ENCODE assay signal across 13 mouse cellular contexts in the genomic region with DNA sequence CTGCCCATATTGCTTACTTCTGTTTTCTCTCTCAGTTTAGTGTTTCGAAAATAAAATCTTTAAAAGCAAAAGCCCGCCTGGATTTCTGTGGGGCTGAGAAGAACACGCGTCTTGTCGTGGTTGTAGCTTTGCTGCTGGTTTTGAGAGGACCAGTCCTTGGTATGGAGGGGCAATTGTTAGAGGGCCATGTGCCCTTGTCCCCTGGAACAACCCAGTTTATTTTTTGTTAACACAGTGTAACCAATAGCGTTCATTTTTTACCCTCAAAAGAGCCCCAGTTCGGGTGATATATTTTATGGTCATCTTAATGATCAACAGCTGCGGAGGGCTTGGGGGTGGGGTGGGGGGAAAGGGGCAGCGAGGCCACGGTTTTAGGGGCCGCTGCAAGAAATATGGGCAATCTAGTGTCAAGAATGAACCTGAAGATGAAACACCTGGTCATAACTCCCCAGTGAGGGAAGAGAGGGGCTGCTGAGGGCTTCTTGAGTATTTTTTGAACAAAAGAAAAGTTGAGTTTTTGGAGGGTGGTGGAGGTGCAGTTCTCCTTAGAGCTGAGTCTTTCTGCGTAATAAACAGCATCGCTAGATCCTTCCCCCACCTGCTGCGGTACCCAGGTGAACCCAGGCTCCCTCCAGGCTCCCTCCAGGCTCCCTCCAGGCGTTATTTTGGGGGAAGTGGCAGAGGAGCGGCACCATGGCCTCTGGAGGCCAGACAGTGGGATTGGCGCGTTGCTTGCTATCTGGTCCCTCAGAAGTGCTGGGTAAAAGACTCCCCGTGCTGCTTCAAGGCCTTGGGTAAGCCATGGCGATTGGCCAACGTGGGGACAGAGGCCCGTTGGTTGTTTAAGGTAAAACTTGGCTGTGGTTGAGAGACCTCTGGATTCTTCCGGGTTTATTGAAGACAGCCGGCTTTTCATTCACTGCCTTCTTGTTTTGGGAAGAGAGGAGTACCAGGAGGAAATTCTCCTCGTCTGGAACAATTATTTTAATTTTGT. TPM values are rescaled to one million over a fixed set of nuclear protein-coding genes. Genes with fewer than 3 reads are reported as not detected.
A peak's percentile ranks its signal among the peaks of the same experiment; 100 is the strongest.
DNase-seq lines count a peak whose midpoint lies in the region; ATAC-seq lines count a peak whose summit lies in the region.
"Had no signal": no experiment of that assay in that cellular context is flagged by ENCODE, and none has a peak within 500 bp of the region (broad histone marks: within the 10 kb centered on the region; RNA-seq: fewer than 3 reads in every experiment).

No protein-coding gene starts in this region.

- peak overlapping the region; percentile 74 for H3K27ac ChIP-seq in kidney, embryonic 14.5 days (ENCODE audit: low read depth, low read length)
- 0 out of 2 replicates have a peak overlapping the region, but pooled peaks have one; percentile 39 for H3K27ac ChIP-seq in embryonic facial prominence, embryonic 13.5 days
- H3K27ac ChIP-seq in stomach, embryonic 15.5 days, result peak overlapping the region; percentile 65
- H3K27ac ChIP-seq: liver, embryonic 15.5 days had no signal

- no peak overlapping the region for H3K9ac ChIP-seq in kidney, embryonic 14.5 days (ENCODE audit: low read depth, low read length)
- H3K9ac ChIP-seq in embryonic facial prominence, embryonic 13.5 days, result no peak overlapping the region
- no peak overlapping the region for H3K9ac ChIP-seq in stomach, embryonic 15.5 days
- H3K9ac ChIP-seq: liver, embryonic 15.5 days; neural tube, embryonic 13.5 days had no signal

- ATAC-seq in kidney, embryonic 14.5 days (ENCODE audit: low FRiP score, low TSS enrichment), result peak; percentile 46
- ATAC-seq in embryonic facial prominence, embryonic 13.5 days (ENCODE audit: insufficient number of reproducible peaks, insufficient read depth, low FRiP score, low TSS enrichment, low read depth), result no peak
- ATAC-seq in stomach, embryonic 15.5 days (ENCODE audit: insufficient read depth, low FRiP score, low read depth), result no peak

- H3K9me3 ChIP-seq in kidney, embryonic 14.5 days (ENCODE audit: control insufficient read depth, low read length), result no peaks in the 10 kb centered on the region
- no peaks in the 10 kb centered on the region for H3K9me3 ChIP-seq in embryonic facial prominence, embryonic 13.5 days
- no peaks in the 10 kb centered on the region for H3K9me3 ChIP-seq in stomach, embryonic 15.5 days
- H3K9me3 ChIP-seq: liver, embryonic 15.5 days; neural tube, embryonic 13.5 days had no signal

- H3K36me3 ChIP-seq in kidney, embryonic 14.5 days (ENCODE audit: control insufficient read depth, insufficient read depth, low read length), result no peaks in the 10 kb centered on the region
- no peaks in the 10 kb centered on the region for H3K36me3 ChIP-seq in embryonic facial prominence, embryonic 13.5 days
- no peaks in the 10 kb centered on the region for H3K36me3 ChIP-seq in stomach, embryonic 15.5 days
- H3K36me3 ChIP-seq: liver, embryonic 15.5 days; neural tube, embryonic 13.5 days had no signal

- WGBS in kidney, embryonic 14.5 days, result 38% methylated on average over 25 of the region's 25 CpGs
- WGBS in embryonic facial prominence, embryonic 13.5 days, result 54% methylated on average over 25 of the region's 25 CpGs
- 45% methylated on average over 25 of the region's 25 CpGs for WGBS in stomach, embryonic 15.5 days

- no peak for DNase-seq in kidney, postnatal 36 days
- DNase-seq in ovary, adult 18-20 months (ENCODE audit: low spot score), result peak; percentile 51
- DNase-seq in ovary, postnatal 14 days (ENCODE audit: low spot score), result no peak
- DNase-seq in retina, postnatal 1 day, result no peak
- DNase-seq: cerebellum, postnatal 10 days; kidney, adult 11 months; right cerebral cortex, postnatal 25 days had no signal

- no peak overlapping the region for H3K4me2 ChIP-seq in kidney, embryonic 14.5 days (replicated peaks; ENCODE audit: low read depth, low read length)
- H3K4me2 ChIP-seq in embryonic facial prominence, embryonic 13.5 days, result no peak overlapping the region
- H3K4me2 ChIP-seq in stomach, embryonic 15.5 days, result no peak overlapping the region
- H3K4me2 ChIP-seq: liver, embryonic 15.5 days; midbrain, embryonic 11.5 days; neural tube, embryonic 13.5 days had no signal

- no peak overlapping the region for H3K4me3 ChIP-seq in kidney, embryonic 14.5 days (ENCODE audit: low read length)
- H3K4me3 ChIP-seq in embryonic facial prominence, embryonic 13.5 days, result no peak overlapping the region
- H3K4me3 ChIP-seq in stomach, embryonic 15.5 days (replicated peaks), result no peak overlapping the region
- H3K4me3 ChIP-seq: liver, embryonic 15.5 days; neural tube, embryonic 13.5 days had no signal

- H3K4me1 ChIP-seq in kidney, embryonic 14.5 days (ENCODE audit: control insufficient read depth, insufficient read depth, low read length), result peaks cover 20% of the 10 kb centered on the region; the same call in 1 of the 2 replicates
- peaks cover 42% of the 10 kb centered on the region for H3K4me1 ChIP-seq in embryonic facial prominence, embryonic 13.5 days
- H3K4me1 ChIP-seq in stomach, embryonic 15.5 days, result peaks cover 10% of the 10 kb centered on the region; the same call in 1 of the 2 replicates
- H3K4me1 ChIP-seq: liver, embryonic 15.5 days had no signal

- H3K27me3 ChIP-seq in kidney, embryonic 14.5 days (ENCODE audit: control insufficient read depth, insufficient read depth, low read length), result no peaks in the 10 kb centered on the region
- no peaks in the 10 kb centered on the region for H3K27me3 ChIP-seq in embryonic facial prominence, embryonic 13.5 days
- H3K27me3 ChIP-seq in stomach, embryonic 15.5 days (replicated peaks), result no peaks in the 10 kb centered on the region
- H3K27me3 ChIP-seq: liver, embryonic 15.5 days; neural tube, embryonic 13.5 days had no signal

RNA-seq across cellular contexts. Expression of gene Mest, which starts 12.7 kb away (rescaled TPM):
- polyA plus RNA-seq in kidney, embryonic 14.5 days (2014; fragmentation: Nextera tagmentation; extraction: Ambion mirVana), result 2,297 and 2,617 TPM in 2 replicates
- 874 and 912 TPM in 2 replicates for polyA plus RNA-seq in embryonic facial prominence, embryonic 13.5 days (2015; fragmentation: Nextera tagmentation; extraction: Ambion mirVana)
- polyA plus RNA-seq in stomach, embryonic 15.5 days (2015; fragmentation: Nextera tagmentation; extraction: Ambion mirVana), result 780 and 950 TPM in 2 replicates

RNA-seq across cellular contexts. Expression of gene Cep41, which starts 17.1 kb away (rescaled TPM):
- 31.2 and 31.8 TPM in 2 replicates for polyA plus RNA-seq in kidney, embryonic 14.5 days (2014; fragmentation: Nextera tagmentation; extraction: Ambion mirVana)
- polyA plus RNA-seq in embryonic facial prominence, embryonic 13.5 days (2015; fragmentation: Nextera tagmentation; extraction: Ambion mirVana), result 23.4 and 23.9 TPM in 2 replicates
- polyA plus RNA-seq in stomach, embryonic 15.5 days (2015; fragmentation: Nextera tagmentation; extraction: Ambion mirVana), result 10.0 and 11.5 TPM in 2 replicates
